Mouse (Mus musculus) left cerebral cortex, adult 2 months (tissue): ENCODE data around the gene Abcb6. TPM values are rescaled to one million over a fixed set of nuclear protein-coding genes. Genes with fewer than 3 reads are reported as not detected.
A peak's percentile ranks its signal among the peaks of the same experiment; 100 is the strongest.

Source experiments
- DNase-seq, 2 experiments: peaks; one replicate each; pipeline ENCODE4 v3.0.0; 2021 to 2022; ENCODE audit warnings: low spot score in 2 of 2, mixed read lengths in 1 of 2; ENCODE audit errors: extremely low spot score in 1 of 2
- H3K27ac ChIP-seq: fragments of 200-600 bp; 2 replicates; pipeline ENCODE4 v1.8.1; 2022
- H3K4me3 ChIP-seq: fragments of 200-600 bp; 2 replicates; pipeline ENCODE4 v1.8.1; 2022
- CTCF ChIP-seq: fragments of 200-600 bp; IDR thresholded peaks from 2 replicates; pipeline ENCODE4 v1.8.1; 2022; ENCODE audit warnings: antibody characterized with exemption, mild to moderate bottlenecking, moderate library complexity
- intact Hi-C: fragments of 180-260 bp; cut with DNase I; formaldehyde crosslinking; loops from one replicate; pipeline ENCODE4 v1.15.1; 2025
- total RNA-seq, 2 experiments: library from RNA; stranded (reverse); gene quantifications; 2 replicates each; pipeline ENCODE4 v1.2.3; 2021

The Abcb6 gene
- total RNA-seq, 2 experiments from 2014 or later = 24.9 to 25.4 TPM

- DNase-seq = peak; percentile 94 to 95
- Histone ChIP-seq H3K4me3 (peak within 1 kb of the TSS; percentile 93), H3K27ac (peak within 1 kb of the TSS; percentile 95)
- no peak for TF ChIP-seq CTCF
- intact Hi-C loops = loop anchor here (1.0 to 2.0 kb wide), 2 partner anchors 12 to 26 kb away; partner anchors contain the start of genes Abcb6, Cnppd1 and Retreg2
Observed at GRCm38 (mm10) chr1:75168472-75169464, 11.4 kb downstream of the Abcb6 start, which contains the start of gene Zfand2b. Gene Zfand2b (plus strand): TSS chr1:75168646.

- intact Hi-C loops = loop anchor here (2.0 kb wide), 1 partner anchor 25 kb away; the partner anchor contains the start of genes Cnppd1 and Retreg2
- no peak for TF ChIP-seq CTCF
- DNase-seq = no peak
- peak overlapping the region; percentile 93 for H3K4me3 ChIP-seq
- H3K27ac ChIP-seq = peak overlapping the region; percentile 95
Observed at GRCm38 (mm10) chr1:75168093-75168471, 12.1 kb downstream of the Abcb6 start.

GRCm38 (mm10) chr1:75160256-75160617, 20.0 kb downstream of the Abcb6 start:
- intact Hi-C loops = no loop called here
- DNase-seq = no peak
- Histone ChIP-seq H3K27ac (no peak overlapping the region), H3K4me3 (no peak overlapping the region)
- TF ChIP-seq CTCF = no peak

GRCm38 (mm10) chr1:75159540-75160255, 20.5 kb downstream of the Abcb6 start:
- intact Hi-C loops = no loop called here
- DNase-seq = no peak
- no peak for TF ChIP-seq CTCF

GRCm38 (mm10) chr1:75158990-75159389, 21.2 kb downstream of the Abcb6 start:
- no peak overlapping the region for H3K27ac ChIP-seq
- no peak overlapping the region for H3K4me3 ChIP-seq
- no peak for TF ChIP-seq CTCF
- intact Hi-C loops = no loop called here
- no peak for DNase-seq

More at GRCm38 (mm10) chr1:75159540-75160255, 20.5 kb downstream of the Abcb6 start:
- Histone ChIP-seq H3K4me3 (no peak overlapping the region), H3K27ac (no peak overlapping the region)

GRCm38 (mm10) chr1:75155837-75156236, 24.4 kb downstream of the Abcb6 start:
- H3K27ac ChIP-seq = no peak overlapping the region
- no peak for DNase-seq
- no peak overlapping the region for H3K4me3 ChIP-seq
- intact Hi-C loops = no loop called here
- TF ChIP-seq CTCF = no peak

- TF ChIP-seq CTCF = no peak
- Histone ChIP-seq H3K27ac (no peak overlapping the region), H3K4me3 (no peak overlapping the region)
- intact Hi-C loops = no loop called here
- no peak for DNase-seq
Observed at GRCm38 (mm10) chr1:75148727-75149126, 31.5 kb downstream of the Abcb6 start.

- TF ChIP-seq CTCF = no peak
- no peak for DNase-seq
- intact Hi-C loops = no loop called here
- H3K27ac ChIP-seq = no peak overlapping the region
- H3K4me3 ChIP-seq = no peak overlapping the region
Observed at GRCm38 (mm10) chr1:75147411-75148135, 32.6 kb downstream of the Abcb6 start.

GRCm38 (mm10) chr1:75145589-75145988, 34.6 kb downstream of the Abcb6 start:
- intact Hi-C loops = no loop called here
- no peak overlapping the region for H3K4me3 ChIP-seq
- DNase-seq = no peak
- TF ChIP-seq CTCF = no peak
- H3K27ac ChIP-seq = no peak overlapping the region

- TF ChIP-seq CTCF = peak; percentile 63
- peak; percentile 96 for DNase-seq
- H3K27ac ChIP-seq = peak within 1 kb of the TSS; percentile 99
- intact Hi-C loops = loop anchor here (2.0 kb wide), 2 partner anchors 26 to 38 kb away; partner anchors contain the start of genes Abcb6 and Zfand2b
- H3K4me3 ChIP-seq = peak within 1 kb of the TSS; percentile 77
Observed at GRCm38 (mm10) chr1:75142301-75143261, 37.6 kb downstream of the Abcb6 start, which contains the start of the genes Cnppd1 and Retreg2. Gene Cnppd1 (minus strand): TSS chr1:75142711. Gene Retreg2 (plus strand): TSS chr1:75142778.
